Comparison of ENCODE assay signal across 10 mouse cellular contexts in genomic region chr11:104661531-104662205, GRCm38 (mm10). TPM values are rescaled to one million over a fixed set of nuclear protein-coding genes. Genes with fewer than 3 reads are reported as not detected.
DNase-seq lines count a peak whose midpoint lies in the region; ATAC-seq and TF ChIP-seq lines count a peak whose summit lies in the region.
"Had no signal": no experiment of that assay in that cellular context is flagged by ENCODE, and none has a peak within 500 bp of the region (broad histone marks: within the 10 kb centered on the region; RNA-seq: fewer than 3 reads in every experiment).

No protein-coding gene starts in this region.

- no peak overlapping the region for H3K9ac ChIP-seq in kidney, postnatal 0 days (ENCODE audit: low read depth, low read length)
- no peak overlapping the region for H3K9ac ChIP-seq in liver, postnatal 0 days (replicated peaks)

- no peaks in the 10 kb centered on the region for H3K9me3 ChIP-seq in kidney, postnatal 0 days (replicated peaks; ENCODE audit: low read length)
- H3K9me3 ChIP-seq in E14TG2a.4 (ENCODE audit: low read length) = peaks cover 8% of the 10 kb centered on the region
- H3K9me3 ChIP-seq in liver, postnatal 0 days (ENCODE audit: low read length) = no peaks in the 10 kb centered on the region

- no peak overlapping the region for H3K4me2 ChIP-seq in kidney, postnatal 0 days (ENCODE audit: low read length)
- H3K4me2 ChIP-seq in liver, postnatal 0 days (ENCODE audit: low read depth, low read length) = no peak overlapping the region

- no peak overlapping the region for H3K27ac ChIP-seq in kidney, postnatal 0 days
- no peak overlapping the region for H3K27ac ChIP-seq in liver, postnatal 0 days (ENCODE audit: low read depth)

- no peaks in the 10 kb centered on the region for H3K27me3 ChIP-seq in kidney, postnatal 0 days (ENCODE audit: insufficient read depth, low read length)
- peaks cover 29% of the 10 kb centered on the region for H3K27me3 ChIP-seq in E14TG2a.4 (ENCODE audit: insufficient read depth, low read length)
- H3K27me3 ChIP-seq in liver, postnatal 0 days (ENCODE audit: insufficient read depth, low read length) = no peaks in the 10 kb centered on the region
- H3K27me3 ChIP-seq: Patski had no signal

- H3K36me3 ChIP-seq in kidney, postnatal 0 days (ENCODE audit: insufficient read depth, low read length) = no peaks in the 10 kb centered on the region
- H3K36me3 ChIP-seq in E14TG2a.4 (ENCODE audit: insufficient read depth, low read length) = no peaks in the 10 kb centered on the region
- H3K36me3 ChIP-seq in liver, postnatal 0 days (replicated peaks; ENCODE audit: insufficient read depth, low read length) = no peaks in the 10 kb centered on the region

- ATAC-seq in kidney, postnatal 0 days (replicated peaks; ENCODE audit: low FRiP score, low read depth) = no peak
- peak; percentile 16; the same call in 1 of the 2 replicates for ATAC-seq in common myeloid progenitor, adult 5-6 weeks (replicated peaks; ENCODE audit: low read depth, poor library complexity, severe bottlenecking)
- 0 out of 2 replicates have a peak, but pooled peaks have one; percentile 27 for ATAC-seq in liver, postnatal 0 days
- ATAC-seq: Patski had no signal

- 74% methylated on average over 20 of the region's 20 CpGs for WGBS in kidney, postnatal 0 days
- 50% methylated on average over 20 of the region's 20 CpGs for WGBS in liver, postnatal 0 days (ENCODE audit: insufficient replicate concordance)

- no peak for TF ChIP-seq EP300 in liver, postnatal 0 days (IDR thresholded peaks at IDR 0.05; ENCODE audit: low read depth)

- no peak overlapping the region for H3K4me3 ChIP-seq in kidney, postnatal 0 days (replicated peaks; ENCODE audit: low read depth, low read length)
- no peak overlapping the region for H3K4me3 ChIP-seq in E14TG2a.4 (replicated peaks; ENCODE audit: low read length)
- H3K4me3 ChIP-seq in liver, postnatal 0 days (ENCODE audit: low read depth, low read length) = no peak overlapping the region

- DNase-seq in kidney, postnatal 0 days (ENCODE audit: low spot score) = peak; percentile 15
- DNase-seq in kidney, adult 18-20 months = no peak
- DNase-seq in liver, postnatal 0 days = no peak
- no peak for DNase-seq in adrenal gland, postnatal 14 days
- no peak for DNase-seq in ovary, postnatal 14 days (ENCODE audit: low spot score)
- no peak for DNase-seq in cerebellum, adult 11-12 months
- DNase-seq: cerebellum, postnatal 25 days had no signal

- no peaks in the 10 kb centered on the region; the same call in 1 of the 2 replicates for H3K4me1 ChIP-seq in kidney, postnatal 0 days (replicated peaks; ENCODE audit: insufficient read depth, low read length)
- H3K4me1 ChIP-seq in E14TG2a.4 (replicated peaks; ENCODE audit: low read depth, low read length) = peaks cover 30% of the 10 kb centered on the region
- no peaks in the 10 kb centered on the region for H3K4me1 ChIP-seq in liver, postnatal 0 days (ENCODE audit: insufficient read depth)

- TF ChIP-seq CTCF in kidney, postnatal 0 days (IDR thresholded peaks at IDR 0.05; ENCODE audit: low read depth) = peak; percentile 58; the same call in 1 of the 2 replicates
- peak; percentile 21; the same call in 1 of the 2 replicates for TF ChIP-seq CTCF in E14TG2a.4 (conservative IDR thresholded peaks at IDR 0.05; ENCODE audit: low read length)
- TF ChIP-seq CTCF in liver, postnatal 0 days (IDR thresholded peaks at IDR 0.05; ENCODE audit: low read depth) = peak; percentile 24; the same call in 1 of the 2 replicates

RNA-seq across cellular contexts. Expression of gene Gm11639, which starts 23.8 kb away (rescaled TPM):
- 0.01 TPM in 2 replicates for polyA plus RNA-seq in kidney, postnatal 0 days (2015; fragmentation: Nextera tagmentation; extraction: Ambion mirVana)
- not detected in 2 replicates for total RNA-seq in common myeloid progenitor, adult 5-6 weeks (2017)
- polyA plus RNA-seq in liver, postnatal 0 days (2015; fragmentation: Nextera tagmentation; extraction: Ambion mirVana) = 0.06 and 0.07 TPM in 2 replicates
- total RNA-seq in adrenal gland, postnatal 14 days (2021) = 0.08 and 0.11 TPM in 2 replicates

RNA-seq across cellular contexts. Expression of gene Itgb3, which starts 53.9 kb away (rescaled TPM):
- polyA plus RNA-seq in kidney, postnatal 0 days (2015; fragmentation: Nextera tagmentation; extraction: Ambion mirVana) = 0.95 and 1.2 TPM in 2 replicates
- total RNA-seq in common myeloid progenitor, adult 5-6 weeks (2017) = 12.3 and 15.8 TPM in 2 replicates
- 13.6 and 16.0 TPM in 2 replicates for polyA plus RNA-seq in liver, postnatal 0 days (2015; fragmentation: Nextera tagmentation; extraction: Ambion mirVana)
- 12.5 and 13.8 TPM in 2 replicates for total RNA-seq in adrenal gland, postnatal 14 days (2021)
